Mouse (Mus musculus): ENCODE measurements around the gene Olfr1475. TPM values are rescaled to one million over a fixed set of nuclear protein-coding genes. Genes with fewer than 3 reads are reported as not detected.
"Not testable (repeated sequence)": the region's sequence is repeated elsewhere in the genome, so short reads cannot be mapped to it uniquely, and the experiment has no call there.

The Olfr1475 gene
- polyA plus RNA-seq (2015; fragmentation: Nextera tagmentation; extraction: Ambion mirVana): not detected in 2 replicates

DNA sequence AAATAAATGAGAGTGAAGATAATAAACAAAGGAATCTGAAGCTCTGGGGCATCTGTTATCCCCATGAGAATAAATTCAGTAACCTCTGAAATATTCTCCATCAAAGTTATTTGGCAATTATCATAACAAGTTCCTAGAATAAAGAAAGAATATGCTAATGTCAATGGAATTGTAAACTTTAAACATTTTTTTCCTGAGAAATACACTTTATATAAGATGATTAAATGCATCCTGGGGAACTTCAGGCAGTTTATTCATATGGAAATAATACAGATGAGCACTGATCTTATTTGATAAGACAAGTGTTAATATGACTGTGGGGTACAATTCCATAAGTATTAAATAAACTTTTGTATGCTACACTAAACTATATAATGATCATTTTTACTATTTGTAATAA, at the start of gene Olfr1475:
TSS of gene Olfr1475 (minus strand) at position 101 of the 400 bp plus-strand sequence.
- Histone ChIP-seq H3K27me3 (ENCODE audit: insufficient read depth, low read length) (no peaks in the 10 kb centered on the region), H3K27ac (no peak within 1 kb of the TSS), H3K36me3 (ENCODE audit: insufficient read depth, low read length) (no peaks in the 10 kb centered on the region), H3K9me3 (replicated peaks; ENCODE audit: low read length) (no peaks in the 10 kb centered on the region), H3K4me1 (replicated peaks; ENCODE audit: insufficient read depth, low read length) (no peaks in the 10 kb centered on the region), H3K4me3 (replicated peaks; ENCODE audit: low read depth, low read length) (no peak within 1 kb of the TSS), H3K4me2 (ENCODE audit: low read length) (no peak within 1 kb of the TSS), H3K9ac (ENCODE audit: low read depth, low read length) (no peak within 1 kb of the TSS)
- no peak for TF ChIP-seq CTCF (IDR thresholded peaks at IDR 0.05; ENCODE audit: low read depth)
- ATAC-seq (replicated peaks; ENCODE audit: low FRiP score, low read depth): no peak
- DNase-seq (ENCODE audit: low spot score): no peak

DNA sequence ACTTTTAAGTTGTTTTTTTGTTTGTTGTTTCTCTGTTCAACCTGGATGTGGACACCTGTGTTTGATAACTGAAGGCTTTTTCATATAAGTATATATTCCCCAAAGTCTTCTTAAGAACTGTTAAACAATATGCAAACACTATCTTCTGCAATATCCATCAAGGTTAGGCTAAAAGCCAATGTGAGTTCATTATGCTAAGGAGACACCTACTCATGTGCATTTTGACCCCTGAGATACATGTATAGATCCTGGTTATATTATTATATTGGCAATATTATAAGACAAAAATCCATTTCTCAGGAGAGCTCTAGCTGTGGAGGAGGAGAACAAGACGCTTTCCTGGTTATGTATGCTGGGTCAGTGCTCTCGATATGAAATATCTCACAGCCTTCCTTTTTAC, 47.6 kb upstream of the Olfr1475 start, which contains the start of gene Olfr1480:
TSS of gene Olfr1480 (plus strand) at position 301 of the 400 bp plus-strand sequence.
- DNase-seq (ENCODE audit: low spot score): no peak
- Histone ChIP-seq H3K4me3 (replicated peaks; ENCODE audit: low read depth, low read length) (no peak within 1 kb of the TSS), H3K27me3 (ENCODE audit: insufficient read depth, low read length) (no peaks in the 10 kb centered on the region), H3K36me3 (ENCODE audit: insufficient read depth, low read length) (no peaks in the 10 kb centered on the region), H3K27ac (no peak within 1 kb of the TSS), H3K4me1 (replicated peaks; ENCODE audit: insufficient read depth, low read length) (no peaks in the 10 kb centered on the region), H3K4me2 (ENCODE audit: low read length) (no peak within 1 kb of the TSS), H3K9ac (ENCODE audit: low read depth, low read length) (no peak within 1 kb of the TSS), H3K9me3 (replicated peaks; ENCODE audit: low read length) (no peaks in the 10 kb centered on the region)
- no peak for ATAC-seq (replicated peaks; ENCODE audit: low FRiP score, low read depth)
- WGBS: 71% methylated on average over 2 of the region's 2 CpGs
- no peak for TF ChIP-seq CTCF (IDR thresholded peaks at IDR 0.05; ENCODE audit: low read depth)

DNA sequence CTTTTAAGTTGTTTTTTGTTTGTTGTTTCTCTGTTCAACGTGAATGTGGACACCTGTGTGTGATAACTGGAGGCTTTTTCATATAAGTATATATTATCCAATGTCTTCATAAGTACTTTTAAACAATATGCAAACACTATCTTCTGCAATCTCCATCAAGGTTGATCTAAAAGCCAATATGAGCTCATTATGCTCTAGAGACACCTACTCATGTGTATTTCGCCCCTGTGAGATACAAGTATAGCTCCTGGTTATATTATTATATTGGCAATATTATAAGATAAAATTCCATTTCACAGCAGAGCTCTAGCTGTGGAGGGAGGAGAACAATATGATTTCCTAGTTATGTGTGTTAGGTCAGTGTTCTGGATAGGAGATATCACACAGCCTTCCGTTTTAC, 20.2 kb upstream of the Olfr1475 start, which contains the start of gene Olfr1477:
TSS of gene Olfr1477 (plus strand) at position 301 of the 400 bp plus-strand sequence.
- no peak for ATAC-seq (replicated peaks; ENCODE audit: low FRiP score, low read depth)
- no peak within 1 kb of the TSS for H3K4me2 ChIP-seq (ENCODE audit: low read length)
- 71% methylated on average over 3 of the region's 3 CpGs for WGBS
- no peaks in the 10 kb centered on the region for H3K27me3 ChIP-seq (ENCODE audit: insufficient read depth, low read length)
- H3K27ac ChIP-seq: no peak within 1 kb of the TSS
- DNase-seq (ENCODE audit: low spot score): no peak
- no peak for TF ChIP-seq CTCF (IDR thresholded peaks at IDR 0.05; ENCODE audit: low read depth)
- H3K4me3 ChIP-seq (replicated peaks; ENCODE audit: low read depth, low read length): no peak within 1 kb of the TSS
- no peaks in the 10 kb centered on the region for H3K9me3 ChIP-seq (replicated peaks; ENCODE audit: low read length)
- H3K9ac ChIP-seq (ENCODE audit: low read depth, low read length): no peak within 1 kb of the TSS
- H3K36me3 ChIP-seq (ENCODE audit: insufficient read depth, low read length): no peaks in the 10 kb centered on the region
- H3K4me1 ChIP-seq (replicated peaks; ENCODE audit: insufficient read depth, low read length): no peaks in the 10 kb centered on the region

DNA sequence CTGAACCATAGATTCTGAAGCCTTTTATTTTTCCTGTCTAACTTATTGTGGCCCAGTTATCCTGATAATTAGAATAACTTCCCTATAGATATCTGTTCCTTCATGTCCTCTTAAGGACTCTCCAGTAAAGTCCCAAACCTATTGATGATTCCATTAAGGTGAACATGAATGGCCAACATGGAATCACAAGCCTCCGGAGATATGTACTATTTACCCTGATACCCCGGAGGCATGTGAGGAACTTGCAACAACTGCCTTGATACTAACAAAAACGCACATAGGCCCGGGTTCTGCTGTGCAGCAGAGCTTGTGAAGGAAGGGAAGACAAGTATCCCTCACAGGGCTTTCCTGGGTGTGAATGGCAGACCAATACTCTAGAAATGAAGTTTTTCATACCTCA, 10.7 kb downstream of the Olfr1475 start, which contains the start of gene Olfr1474:
TSS of gene Olfr1474 (plus strand) at position 301 of the 400 bp plus-strand sequence.
- not testable (repeated sequence) for H3K9ac ChIP-seq (ENCODE audit: low read depth, low read length); DNase-seq (ENCODE audit: low spot score); H3K27ac ChIP-seq; H3K36me3 ChIP-seq (ENCODE audit: insufficient read depth, low read length); H3K27me3 ChIP-seq (ENCODE audit: insufficient read depth, low read length); ATAC-seq (replicated peaks; ENCODE audit: low FRiP score, low read depth); H3K4me3 ChIP-seq (replicated peaks; ENCODE audit: low read depth, low read length); H3K4me2 ChIP-seq (ENCODE audit: low read length); H3K9me3 ChIP-seq (replicated peaks; ENCODE audit: low read length); H3K4me1 ChIP-seq (replicated peaks; ENCODE audit: insufficient read depth, low read length)
- WGBS: 78% methylated on average over 4 of the region's 4 CpGs

DNA sequence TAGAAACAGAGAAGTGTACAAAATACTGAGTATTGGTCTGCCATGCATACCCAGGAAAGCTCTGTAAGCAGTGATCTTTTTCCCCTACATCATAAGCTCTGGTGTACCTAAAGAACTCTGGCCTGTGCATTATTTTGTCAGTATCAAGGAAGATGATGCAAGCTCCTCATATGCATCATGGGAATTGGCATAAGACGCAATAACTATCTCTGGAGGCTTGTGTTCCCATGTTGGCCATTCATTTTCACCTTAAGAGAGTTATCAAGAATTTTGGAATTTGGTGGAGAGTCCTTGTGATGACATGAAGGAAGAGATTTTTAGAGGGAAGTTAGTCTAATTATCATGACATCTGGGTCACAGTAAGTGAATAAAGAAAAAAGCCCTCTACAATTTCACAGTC, 24.0 kb downstream of the Olfr1475 start, which contains the start of gene Olfr1472:
TSS of gene Olfr1472 (minus strand) at position 101 of the 400 bp plus-strand sequence.
- TF ChIP-seq CTCF (IDR thresholded peaks at IDR 0.05; ENCODE audit: low read depth): no peak
- no peak for ATAC-seq (replicated peaks; ENCODE audit: low FRiP score, low read depth)

DNA sequence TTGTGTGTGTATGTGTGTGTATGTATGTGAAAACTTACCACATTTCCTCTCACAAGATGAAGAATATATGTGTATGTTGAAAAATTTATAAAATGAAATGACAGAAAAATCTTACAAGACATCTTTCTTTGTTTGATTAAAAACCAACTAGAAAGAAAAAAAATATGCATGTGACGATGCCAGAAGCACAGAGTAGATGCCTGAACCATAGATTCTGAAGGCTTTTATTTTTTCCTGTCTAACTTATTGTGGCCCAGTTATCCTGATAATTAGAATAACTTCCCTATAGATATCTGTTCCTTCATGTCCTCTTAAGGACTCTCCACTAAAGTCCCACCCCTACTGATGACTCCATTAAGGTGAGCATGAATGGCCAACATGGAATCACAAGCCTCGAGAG, 36.9 kb downstream of the Olfr1475 start, which contains the start of gene Olfr1471:
TSS of gene Olfr1471 (plus strand) at position 301 of the 400 bp plus-strand sequence.
- not testable (repeated sequence) for H3K4me1 ChIP-seq (replicated peaks; ENCODE audit: insufficient read depth, low read length); ATAC-seq (replicated peaks; ENCODE audit: low FRiP score, low read depth); H3K27me3 ChIP-seq (ENCODE audit: insufficient read depth, low read length); H3K9ac ChIP-seq (ENCODE audit: low read depth, low read length); H3K36me3 ChIP-seq (ENCODE audit: insufficient read depth, low read length); H3K4me3 ChIP-seq (replicated peaks; ENCODE audit: low read depth, low read length); H3K27ac ChIP-seq; H3K9me3 ChIP-seq (replicated peaks; ENCODE audit: low read length); DNase-seq (ENCODE audit: low spot score); H3K4me2 ChIP-seq (ENCODE audit: low read length)
- WGBS: 81% methylated on average over 2 of the region's 2 CpGs

More for the DNA sequence above, 24.0 kb downstream of the Olfr1475 start, which contains the start of gene Olfr1472:
- no peaks in the 10 kb centered on the region for H3K4me1 ChIP-seq (replicated peaks; ENCODE audit: insufficient read depth, low read length)
- no peak within 1 kb of the TSS for H3K4me2 ChIP-seq (ENCODE audit: low read length)
- DNase-seq (ENCODE audit: low spot score): no peak
- H3K4me3 ChIP-seq (replicated peaks; ENCODE audit: low read depth, low read length): no peak within 1 kb of the TSS
- no peak within 1 kb of the TSS for H3K27ac ChIP-seq
- no peaks in the 10 kb centered on the region for H3K9me3 ChIP-seq (replicated peaks; ENCODE audit: low read length)
- H3K27me3 ChIP-seq (ENCODE audit: insufficient read depth, low read length): no peaks in the 10 kb centered on the region
- WGBS: 83% methylated on average over 1 of the region's 1 CpGs
- no peaks in the 10 kb centered on the region for H3K36me3 ChIP-seq (ENCODE audit: insufficient read depth, low read length)
- H3K9ac ChIP-seq (ENCODE audit: low read depth, low read length): no peak within 1 kb of the TSS

Other genes with a start within 250 kb of the Olfr1475 start
- gene Olfr1463, start 248.9 kb downstream of the Olfr1475 start, polyA plus RNA-seq (2015; fragmentation: Nextera tagmentation; extraction: Ambion mirVana): not detected in 2 replicates
- not detected in 2 replicates for gene Olfr1465, start 164.7 kb downstream of the Olfr1475 start, polyA plus RNA-seq (2015; fragmentation: Nextera tagmentation; extraction: Ambion mirVana)
- not detected in 2 replicates for gene Olfr1466, start 141.3 kb downstream of the Olfr1475 start, polyA plus RNA-seq (2015; fragmentation: Nextera tagmentation; extraction: Ambion mirVana)
- not detected in 2 replicates for gene Olfr1467, start 118.0 kb downstream of the Olfr1475 start, polyA plus RNA-seq (2015; fragmentation: Nextera tagmentation; extraction: Ambion mirVana)
- gene Olfr1469, start 72.3 kb downstream of the Olfr1475 start, polyA plus RNA-seq (2015; fragmentation: Nextera tagmentation; extraction: Ambion mirVana): not detected in 2 replicates
- gene Olfr1471, start 36.8 kb downstream of the Olfr1475 start, polyA plus RNA-seq (2015; fragmentation: Nextera tagmentation; extraction: Ambion mirVana): not detected in 2 replicates
- gene Olfr1472, start 24.1 kb downstream of the Olfr1475 start, polyA plus RNA-seq (2015; fragmentation: Nextera tagmentation; extraction: Ambion mirVana): not detected in 2 replicates
- not detected in 2 replicates for gene Olfr1474, start 10.6 kb downstream of the Olfr1475 start, polyA plus RNA-seq (2015; fragmentation: Nextera tagmentation; extraction: Ambion mirVana)
- not detected in 2 replicates for gene Olfr1477, start 20.4 kb upstream of the Olfr1475 start, polyA plus RNA-seq (2015; fragmentation: Nextera tagmentation; extraction: Ambion mirVana)
- not detected in 2 replicates for gene Olfr1480, start 47.7 kb upstream of the Olfr1475 start, polyA plus RNA-seq (2015; fragmentation: Nextera tagmentation; extraction: Ambion mirVana)
- not detected in 2 replicates for gene Olfr1484, start 103.3 kb upstream of the Olfr1475 start, polyA plus RNA-seq (2015; fragmentation: Nextera tagmentation; extraction: Ambion mirVana)
- gene Olfr1487, start 137.2 kb upstream of the Olfr1475 start, polyA plus RNA-seq (2015; fragmentation: Nextera tagmentation; extraction: Ambion mirVana): not detected in 2 replicates
- gene Olfr1489, start 151.4 kb upstream of the Olfr1475 start, polyA plus RNA-seq (2015; fragmentation: Nextera tagmentation; extraction: Ambion mirVana): not detected in 2 replicates
- not detected in 2 replicates for gene Olfr1490, start 170.9 kb upstream of the Olfr1475 start, polyA plus RNA-seq (2015; fragmentation: Nextera tagmentation; extraction: Ambion mirVana)
- gene Olfr1491, start 217.1 kb upstream of the Olfr1475 start, polyA plus RNA-seq (2015; fragmentation: Nextera tagmentation; extraction: Ambion mirVana): not detected in 2 replicates
- not detected in 2 replicates for gene Olfr1493-ps1, start 243.1 kb upstream of the Olfr1475 start, polyA plus RNA-seq (2015; fragmentation: Nextera tagmentation; extraction: Ambion mirVana)

Measured in kidney, postnatal 0 days (tissue).